Mouse (Mus musculus): ENCODE results near the gene Plek. TPM values are rescaled to one million over a fixed set of nuclear protein-coding genes. Genes with fewer than 3 reads are reported as not detected.
"Not testable (repeated sequence)": the region's sequence is repeated elsewhere in the genome, so short reads cannot be mapped to it uniquely, and the experiment has no call there.

Plek gene
- polyA plus RNA-seq (2015; fragmentation: Nextera tagmentation; extraction: Ambion mirVana), result 3.0 and 3.3 TPM in 2 replicates

DNA sequence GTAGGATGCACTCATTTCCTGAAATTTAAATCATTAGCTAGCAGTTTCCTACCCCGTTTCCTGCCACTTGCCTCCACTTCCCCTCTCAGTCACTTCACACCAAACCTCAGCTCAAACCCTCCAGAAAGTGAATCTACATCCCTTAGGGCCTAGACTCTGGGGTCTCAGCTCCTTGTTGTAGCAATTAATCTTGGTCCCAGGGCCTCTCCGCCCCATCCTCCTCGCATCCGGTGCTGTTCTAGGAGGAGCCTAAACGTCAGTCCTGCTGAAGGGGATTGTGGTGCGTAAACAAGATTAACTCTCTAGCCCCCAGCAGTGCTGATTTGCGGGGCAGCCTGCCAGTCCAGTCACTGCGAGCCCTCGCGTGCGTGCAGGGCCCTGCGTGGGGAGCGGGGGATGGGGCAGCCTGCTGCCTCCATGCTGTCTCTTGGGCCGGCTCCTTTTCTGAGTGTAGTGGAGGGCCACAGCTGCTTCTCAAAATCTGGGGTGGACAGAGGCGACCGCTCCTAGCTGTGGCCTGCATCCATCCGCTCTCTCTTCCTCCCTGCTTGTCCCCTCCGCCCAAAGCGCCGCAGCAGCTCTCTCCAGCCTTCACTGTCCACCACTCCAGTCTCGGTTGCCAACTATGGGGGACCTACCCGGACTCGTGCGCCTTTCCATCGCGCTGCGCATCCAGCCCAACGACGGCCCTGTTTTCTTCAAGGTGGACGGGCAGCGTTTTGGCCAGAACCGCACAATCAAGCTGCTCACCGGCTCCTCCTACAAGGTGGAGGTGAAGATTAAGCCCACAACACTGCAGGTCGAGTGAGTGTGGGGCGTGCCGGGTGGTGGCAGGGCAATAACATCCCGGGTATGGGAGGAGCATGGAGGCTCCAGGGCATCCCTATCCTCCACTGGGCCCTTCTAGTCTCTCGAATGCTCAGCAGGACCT is at the start of gene Plek, which contains the start of gene Cnrip1:
Gene Plek, minus strand, starts transcription at position 837 of the 931 bp plus-strand sequence.
Gene Cnrip1, plus strand, starts transcription at position 42 of the 931 bp plus-strand sequence.
- Histone ChIP-seq H3K36me3 (no peaks in the 10 kb centered on the region), H3K27me3 (no peaks in the 10 kb centered on the region), H3K9me3 (replicated peaks) (no peaks in the 10 kb centered on the region), H3K9ac (peak within 1 kb of the TSS; percentile 65), H3K4me3 (peak within 1 kb of the TSS; percentile 60), H3K27ac (peak within 1 kb of the TSS; percentile 72), H3K4me2 (peak within 1 kb of the TSS; percentile 70), H3K4me1 (replicated peaks) (peaks cover 7% of the 10 kb centered on the region; the same call in 1 of the 2 replicates)
- under 1% methylated on average over 38 of the region's 38 CpGs for WGBS
- peak; percentile 86 for ATAC-seq (replicated peaks; ENCODE audit: insufficient number of reproducible peaks, insufficient read depth, low FRiP score, low read depth)

DNA sequence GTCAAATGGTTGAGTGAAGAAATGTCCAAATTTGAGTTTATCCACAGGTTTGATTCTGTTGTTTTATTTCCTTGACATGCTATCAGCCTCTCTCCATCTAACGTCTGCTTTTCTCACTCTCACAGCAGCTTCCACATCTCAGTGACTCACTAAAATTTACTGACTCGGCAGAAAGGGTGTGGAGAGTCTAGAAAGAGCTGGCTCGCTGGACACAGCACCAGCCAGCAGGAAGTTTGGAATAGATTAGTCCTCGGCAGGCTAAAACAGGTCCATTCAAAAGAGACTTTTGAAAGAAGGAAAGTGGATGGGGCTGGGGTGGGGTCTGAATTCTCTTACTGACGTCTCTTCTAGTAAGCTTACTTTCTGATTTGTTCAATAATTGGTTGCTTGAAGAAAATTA is 33.9 kb upstream of the Plek start:
- Histone ChIP-seq H3K4me1 (replicated peaks) (peaks cover 8% of the 10 kb centered on the region; the same call in 1 of the 2 replicates), H3K4me3 (no peak overlapping the region), H3K36me3 (no peaks in the 10 kb centered on the region), H3K9me3 (replicated peaks) (no peaks in the 10 kb centered on the region), H3K27ac (no peak overlapping the region), H3K27me3 (no peaks in the 10 kb centered on the region), H3K4me2 (no peak overlapping the region), H3K9ac (no peak overlapping the region)
- ATAC-seq (replicated peaks; ENCODE audit: insufficient number of reproducible peaks, insufficient read depth, low FRiP score, low read depth), result no peak; the same call in 1 of the 2 replicates
- WGBS, result 25% methylated on average over 5 of the region's 5 CpGs

DNA sequence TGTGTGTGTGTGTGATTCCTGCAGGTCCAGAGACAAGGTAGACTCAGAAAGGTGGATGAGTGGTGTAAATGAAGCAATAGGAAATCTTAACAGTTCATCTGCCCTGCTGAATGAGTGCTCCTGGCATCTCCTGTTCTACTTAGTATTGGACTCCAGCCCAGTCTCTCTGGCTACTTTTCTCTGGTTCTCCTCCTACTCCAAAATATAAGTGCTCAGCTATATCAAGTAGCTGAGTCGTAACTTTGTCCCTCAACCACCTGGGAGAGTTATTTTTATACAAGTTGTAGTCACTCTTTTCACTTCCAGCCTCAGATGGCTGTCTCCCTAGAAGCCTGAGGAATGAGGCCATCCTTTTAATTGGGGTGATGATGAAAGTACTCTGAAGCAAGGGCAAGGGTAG is 31.7 kb upstream of the Plek start:
- H3K4me3 ChIP-seq, result no peak overlapping the region
- H3K27me3 ChIP-seq, result no peaks in the 10 kb centered on the region
- H3K4me1 ChIP-seq (replicated peaks), result peaks cover 8% of the 10 kb centered on the region; the same call in 1 of the 2 replicates
- no peak for ATAC-seq (replicated peaks; ENCODE audit: insufficient number of reproducible peaks, insufficient read depth, low FRiP score, low read depth)
- no peaks in the 10 kb centered on the region for H3K36me3 ChIP-seq
- H3K9me3 ChIP-seq (replicated peaks), result no peaks in the 10 kb centered on the region
- no peak overlapping the region for H3K9ac ChIP-seq
- WGBS, result 20% methylated on average over 1 of the region's 1 CpGs
- no peak overlapping the region; the same call in 1 of the 2 replicates for H3K27ac ChIP-seq
- no peak overlapping the region for H3K4me2 ChIP-seq

DNA sequence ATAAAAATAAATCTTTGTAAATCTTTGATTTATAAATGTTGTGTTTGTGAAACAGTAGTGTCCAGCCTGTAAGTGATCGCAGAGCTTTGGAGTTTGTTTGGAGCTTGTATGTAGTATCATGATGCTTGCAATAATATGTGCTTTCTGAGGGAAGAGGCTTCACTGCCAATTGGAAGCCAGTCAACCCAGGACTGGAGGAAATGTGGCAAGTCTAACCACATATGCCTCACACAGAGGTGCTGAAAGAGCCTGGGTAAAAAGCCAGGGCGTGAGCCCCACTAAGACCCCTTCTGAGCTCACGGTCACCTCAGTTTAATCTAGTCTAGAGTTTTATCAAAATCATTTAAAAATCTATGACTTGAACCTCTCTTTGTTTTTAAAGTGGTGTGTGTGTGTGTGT is 31.3 kb upstream of the Plek start:
- no peaks in the 10 kb centered on the region for H3K27me3 ChIP-seq
- 83% methylated on average over 3 of the region's 3 CpGs for WGBS
- no peak overlapping the region for H3K4me3 ChIP-seq
- no peak overlapping the region; the same call in 1 of the 2 replicates for H3K27ac ChIP-seq
- H3K4me2 ChIP-seq, result no peak overlapping the region
- H3K9me3 ChIP-seq (replicated peaks), result no peaks in the 10 kb centered on the region
- H3K36me3 ChIP-seq, result no peaks in the 10 kb centered on the region
- ATAC-seq (replicated peaks; ENCODE audit: insufficient number of reproducible peaks, insufficient read depth, low FRiP score, low read depth), result no peak
- H3K4me1 ChIP-seq (replicated peaks), result peaks cover 8% of the 10 kb centered on the region; the same call in 1 of the 2 replicates
- no peak overlapping the region for H3K9ac ChIP-seq

DNA sequence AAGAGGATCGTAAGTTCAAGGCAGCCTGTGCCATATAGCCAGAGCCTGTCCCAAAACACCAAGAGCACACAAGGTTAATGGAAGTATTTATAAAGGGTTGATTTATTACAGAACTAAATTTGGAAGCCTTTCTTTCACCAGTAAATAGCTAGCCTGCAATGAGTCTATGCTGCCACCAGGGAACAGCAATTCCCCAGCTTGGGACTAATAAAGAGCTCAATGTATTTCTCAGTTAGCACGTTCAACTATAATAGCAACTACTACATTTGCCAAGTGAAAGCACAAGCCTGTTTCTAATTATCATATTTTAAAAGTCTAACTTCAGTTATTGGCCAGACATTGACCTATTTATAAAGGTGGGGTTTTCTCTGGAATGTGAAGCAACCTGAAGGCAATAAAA is 30.8 kb upstream of the Plek start:
- no peak overlapping the region for H3K9ac ChIP-seq
- no peak for ATAC-seq (replicated peaks; ENCODE audit: insufficient number of reproducible peaks, insufficient read depth, low FRiP score, low read depth)
- H3K36me3 ChIP-seq, result no peaks in the 10 kb centered on the region
- no peak overlapping the region for H3K27ac ChIP-seq
- peaks cover 8% of the 10 kb centered on the region; the same call in 1 of the 2 replicates for H3K4me1 ChIP-seq (replicated peaks)
- H3K4me2 ChIP-seq, result no peak overlapping the region
- no peak overlapping the region for H3K4me3 ChIP-seq
- no peaks in the 10 kb centered on the region for H3K9me3 ChIP-seq (replicated peaks)
- no peaks in the 10 kb centered on the region for H3K27me3 ChIP-seq
- 44% methylated on average over 2 of the region's 2 CpGs for WGBS

DNA sequence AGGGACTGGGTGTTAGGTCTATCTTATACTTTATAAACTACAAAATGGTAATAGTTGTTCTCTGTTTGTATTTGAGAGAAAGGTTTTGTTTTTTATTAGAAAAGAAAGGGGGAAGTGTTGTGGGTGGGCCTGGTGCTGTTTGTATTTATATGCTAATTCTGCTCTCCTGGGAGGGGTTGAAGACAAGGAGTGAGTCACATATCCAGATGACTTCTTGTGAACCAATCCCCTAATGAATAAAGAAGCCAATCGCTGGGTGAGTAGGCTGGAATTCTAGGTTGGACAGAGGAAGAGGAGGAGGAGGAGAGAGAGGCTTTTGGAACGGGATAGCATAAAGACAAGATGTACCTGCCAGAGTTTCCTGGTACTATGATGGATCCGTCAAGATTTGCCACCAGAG is 29.9 kb upstream of the Plek start:
- H3K4me3 ChIP-seq, result no peak overlapping the region
- WGBS, result 50% methylated on average over 3 of the region's 3 CpGs
- no peak for ATAC-seq (replicated peaks; ENCODE audit: insufficient number of reproducible peaks, insufficient read depth, low FRiP score, low read depth)

DNA sequence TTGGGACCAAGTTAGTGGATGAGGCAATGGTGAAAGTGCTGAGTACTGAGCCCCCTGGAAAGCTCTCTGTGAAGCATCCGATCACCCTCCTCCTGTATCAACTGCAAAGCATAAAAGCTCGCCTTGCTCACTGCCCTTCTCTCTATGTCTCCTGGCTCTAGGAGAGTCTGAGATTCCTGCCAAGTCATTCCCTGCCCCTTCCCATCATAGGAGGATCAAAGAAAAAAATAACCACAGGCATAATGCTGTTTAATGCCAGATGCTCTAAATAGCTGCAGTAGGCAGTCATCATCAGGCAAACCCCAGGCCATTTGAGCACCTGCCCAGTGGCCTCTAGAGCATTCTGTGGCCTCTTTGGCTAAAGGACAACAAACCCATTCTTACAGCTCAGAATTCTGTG is 23.5 kb upstream of the Plek start:
- WGBS, result 68% methylated on average over 2 of the region's 2 CpGs
- Histone ChIP-seq H3K4me2 (no peak overlapping the region), H3K36me3 (no peaks in the 10 kb centered on the region), H3K9me3 (replicated peaks) (no peaks in the 10 kb centered on the region), H3K27me3 (no peaks in the 10 kb centered on the region), H3K9ac (no peak overlapping the region), H3K4me3 (no peak overlapping the region), H3K27ac (no peak overlapping the region), H3K4me1 (replicated peaks) (no peaks in the 10 kb centered on the region)
- no peak for ATAC-seq (replicated peaks; ENCODE audit: insufficient number of reproducible peaks, insufficient read depth, low FRiP score, low read depth)

More for the DNA sequence above, 29.9 kb upstream of the Plek start:
- Histone ChIP-seq H3K27me3 (no peaks in the 10 kb centered on the region), H3K9ac (no peak overlapping the region), H3K4me2 (no peak overlapping the region), H3K27ac (no peak overlapping the region), H3K36me3 (no peaks in the 10 kb centered on the region), H3K9me3 (replicated peaks) (no peaks in the 10 kb centered on the region), H3K4me1 (replicated peaks) (peaks cover 8% of the 10 kb centered on the region; the same call in 1 of the 2 replicates)

DNA sequence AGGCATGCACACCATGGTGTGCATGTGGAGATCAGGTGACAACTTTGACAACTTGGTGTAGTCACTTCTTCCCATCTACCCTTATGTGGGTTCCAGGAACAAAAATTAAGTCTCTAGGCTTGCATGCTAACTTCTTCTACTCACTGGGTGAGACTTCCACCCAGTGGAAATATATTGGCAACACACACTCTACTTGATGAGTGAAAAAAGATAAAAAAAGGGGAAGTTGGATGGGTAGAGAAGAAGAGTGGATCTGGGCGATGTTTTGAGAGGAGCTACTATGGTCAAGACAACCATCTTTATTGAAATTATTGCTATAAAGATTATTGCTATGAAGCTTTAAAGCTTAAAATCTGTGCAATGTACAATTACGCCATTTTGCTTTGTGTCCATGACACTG is 17.2 kb upstream of the Plek start:
- not testable (repeated sequence) for H3K27me3 ChIP-seq; H3K4me2 ChIP-seq; ATAC-seq (replicated peaks; ENCODE audit: insufficient number of reproducible peaks, insufficient read depth, low FRiP score, low read depth); H3K27ac ChIP-seq; H3K9me3 ChIP-seq (replicated peaks); H3K4me1 ChIP-seq (replicated peaks); H3K36me3 ChIP-seq; H3K9ac ChIP-seq; H3K4me3 ChIP-seq
- 87% methylated on average over 2 of the region's 2 CpGs for WGBS

DNA sequence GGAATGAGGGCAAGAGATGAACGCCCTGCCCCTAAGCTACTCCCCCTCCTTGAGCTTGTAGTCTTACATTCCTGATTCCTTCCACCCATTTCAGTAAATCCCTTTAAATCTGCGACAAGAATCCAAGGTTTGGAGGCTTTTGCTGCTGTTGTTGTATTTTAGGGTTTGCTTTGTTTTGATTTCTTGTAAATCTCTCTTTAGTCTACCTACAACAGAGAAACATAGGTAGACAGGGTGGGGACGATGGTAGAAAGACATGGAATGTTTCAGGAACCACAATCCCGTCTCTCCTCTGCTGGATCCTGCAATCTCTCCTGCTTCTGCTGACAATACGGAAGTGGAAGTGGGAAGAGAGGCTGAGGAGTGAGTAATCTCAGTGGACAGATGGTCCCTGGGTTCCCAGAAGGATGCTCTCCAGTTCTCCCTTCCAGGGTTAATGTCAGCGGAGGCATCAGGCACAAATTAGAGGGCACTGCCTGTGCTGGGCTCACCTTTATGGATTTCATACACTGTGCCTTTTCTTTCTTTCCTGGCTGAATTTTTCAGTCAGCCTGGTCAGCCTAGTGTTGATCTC is 382 bp upstream of the Plek start:
- Histone ChIP-seq H3K4me1 (replicated peaks) (peaks cover 7% of the 10 kb centered on the region; the same call in 1 of the 2 replicates), H3K4me3 (peak overlapping the region; percentile 60), H3K9ac (peak overlapping the region; percentile 65), H3K4me2 (peak overlapping the region; percentile 70), H3K9me3 (replicated peaks) (no peaks in the 10 kb centered on the region), H3K27ac (peak overlapping the region; percentile 72; the same call in 1 of the 2 replicates), H3K27me3 (no peaks in the 10 kb centered on the region), H3K36me3 (no peaks in the 10 kb centered on the region)
- no peak; the same call in 1 of the 2 replicates for ATAC-seq (replicated peaks; ENCODE audit: insufficient number of reproducible peaks, insufficient read depth, low FRiP score, low read depth)
- WGBS, result 18% methylated on average over 6 of the region's 6 CpGs

DNA sequence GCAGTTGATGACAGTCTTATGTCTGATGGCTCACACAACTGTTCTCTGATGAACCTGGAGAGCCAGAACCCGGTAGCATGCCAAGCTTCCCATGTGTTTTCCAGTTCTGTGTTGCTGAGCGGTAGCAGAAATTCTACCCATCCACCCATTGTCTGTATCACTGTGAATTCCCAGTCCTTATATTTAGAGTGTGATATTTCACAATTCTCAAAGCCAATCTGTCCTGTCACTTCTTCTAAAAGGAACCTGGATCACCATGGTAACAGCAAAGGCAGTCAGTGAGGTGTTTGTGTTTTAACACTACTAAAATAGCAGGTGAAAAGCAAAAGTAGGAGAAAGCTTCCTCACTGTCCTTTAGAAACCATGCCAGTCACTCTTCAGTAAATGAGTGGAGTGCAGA is 6.4 kb downstream of the Plek start:
- Histone ChIP-seq H3K9me3 (replicated peaks) (no peaks in the 10 kb centered on the region), H3K4me3 (no peak overlapping the region), H3K36me3 (no peaks in the 10 kb centered on the region), H3K27ac (no peak overlapping the region), H3K4me1 (replicated peaks) (no peaks in the 10 kb centered on the region), H3K27me3 (no peaks in the 10 kb centered on the region), H3K4me2 (no peak overlapping the region), H3K9ac (no peak overlapping the region)
- WGBS, result 76% methylated on average over 2 of the region's 2 CpGs
- no peak for ATAC-seq (replicated peaks; ENCODE audit: insufficient number of reproducible peaks, insufficient read depth, low FRiP score, low read depth)

DNA sequence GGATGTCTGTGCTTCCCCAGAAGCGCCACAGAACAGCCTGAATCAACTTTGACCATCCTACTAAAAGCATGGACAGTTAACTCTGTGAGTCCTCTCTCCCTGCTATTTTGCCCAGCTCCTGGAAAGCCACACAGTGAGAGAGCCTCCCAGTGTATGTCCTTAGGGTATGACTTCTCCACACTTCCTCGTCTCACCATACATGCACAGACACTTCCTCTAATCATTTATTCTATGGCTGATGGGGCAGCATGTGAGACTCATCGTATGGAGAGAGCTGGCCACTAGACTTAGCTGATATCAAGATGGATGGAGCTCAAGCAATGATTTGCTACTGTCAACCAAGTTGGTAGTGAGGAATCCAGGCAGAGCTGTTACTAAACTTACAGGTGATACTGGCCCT is 28.2 kb downstream of the Plek start:
- no peak overlapping the region for H3K27ac ChIP-seq
- 76% methylated on average over 3 of the region's 3 CpGs for WGBS
- H3K9me3 ChIP-seq (replicated peaks), result no peaks in the 10 kb centered on the region
- no peak overlapping the region for H3K9ac ChIP-seq
- H3K27me3 ChIP-seq, result no peaks in the 10 kb centered on the region
- no peaks in the 10 kb centered on the region for H3K4me1 ChIP-seq (replicated peaks)
- no peak overlapping the region for H3K4me2 ChIP-seq
- no peak overlapping the region for H3K4me3 ChIP-seq
- H3K36me3 ChIP-seq, result no peaks in the 10 kb centered on the region
- ATAC-seq (replicated peaks; ENCODE audit: insufficient number of reproducible peaks, insufficient read depth, low FRiP score, low read depth), result no peak
